Mouse (Mus musculus) adrenal gland, adult 8-10 months (tissue): ENCODE measurements around the gene Skor1. TPM values are rescaled to one million over a fixed set of nuclear protein-coding genes. Genes with fewer than 3 reads are reported as not detected.

Experiments
- DNase-seq: peaks from one replicate; pipeline ENCODE4 v3.0.0; 2022
- total RNA-seq, 4 experiments: library from RNA; stranded (reverse); gene quantifications; 2 replicates each; pipeline ENCODE4 v1.2.4; 2022

Skor1 gene
- total RNA-seq, 4 experiments from 2014 or later: 0.06 to 0.18 (median 0.12) TPM

DNA sequence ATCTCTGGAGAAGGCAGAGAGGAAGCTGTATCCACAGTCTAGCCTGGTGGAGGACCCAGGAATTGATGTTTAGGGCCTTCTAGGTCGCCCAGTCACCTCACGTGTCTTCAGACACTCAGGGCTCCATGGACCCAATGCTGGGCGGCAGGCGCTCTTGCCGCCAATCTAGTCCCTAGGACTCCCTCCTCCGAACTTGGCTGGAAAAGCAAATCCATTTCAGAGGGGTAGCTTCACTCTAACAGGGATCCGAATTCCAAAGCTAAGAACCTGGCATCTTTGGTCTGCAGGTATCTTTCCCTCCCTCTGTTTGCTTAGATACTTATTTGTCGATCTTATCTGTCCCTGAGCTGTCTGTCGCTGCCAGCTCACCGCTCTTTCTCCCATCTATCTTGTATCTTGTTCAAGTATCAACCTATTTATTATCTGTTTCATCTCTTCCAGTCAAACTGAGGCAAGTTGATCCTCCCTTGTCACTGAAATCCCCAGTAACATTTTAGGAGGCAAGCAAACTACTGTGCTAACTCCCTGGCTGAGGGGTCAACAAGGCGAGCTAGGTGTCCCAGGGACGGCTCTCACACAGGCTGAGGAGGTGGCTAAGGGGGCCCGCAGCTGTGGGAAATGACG is 863 bp downstream of the Skor1 start:
- no peak for DNase-seq

DNA sequence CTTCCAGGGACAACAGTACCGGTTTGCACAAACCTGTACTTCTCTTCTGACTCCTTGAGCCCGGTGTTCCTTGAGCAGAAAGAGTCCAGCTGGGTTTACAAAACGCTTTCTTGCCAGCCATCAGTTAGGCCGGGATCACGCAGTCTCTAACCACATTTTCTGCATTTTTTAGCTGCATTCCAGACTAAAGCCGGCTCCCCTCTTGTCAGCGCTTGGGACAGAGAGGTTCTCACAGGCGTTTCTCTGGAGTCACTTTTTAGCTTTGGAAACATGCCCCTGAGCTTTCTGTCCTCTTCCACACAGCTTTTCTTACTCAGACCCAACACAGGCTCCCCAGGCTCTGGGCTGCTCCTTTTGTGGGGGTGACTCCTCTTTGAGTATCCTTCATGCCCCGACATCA is 1.5 kb downstream of the Skor1 start:
- DNase-seq: no peak

DNA sequence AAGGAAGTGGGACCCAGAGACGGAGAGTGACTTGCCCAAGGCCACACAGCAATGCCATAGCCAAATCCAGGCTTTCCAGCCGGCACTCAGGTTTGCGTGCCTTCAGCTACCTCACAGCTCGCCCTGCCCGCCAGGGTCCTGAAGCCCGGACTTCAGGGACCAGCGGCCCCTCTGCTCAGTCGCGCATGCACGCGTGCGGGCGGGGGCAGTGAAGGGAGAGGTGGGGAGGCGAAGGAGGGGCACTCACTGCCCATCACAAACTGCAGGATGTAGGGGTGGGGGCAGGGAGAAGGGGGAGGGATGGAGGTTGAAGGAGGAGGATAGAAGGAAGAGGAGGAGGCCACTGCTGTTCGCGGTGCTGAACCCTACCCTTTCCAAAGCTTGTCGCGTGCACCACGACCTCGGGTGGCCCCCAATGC is 1.9 kb downstream of the Skor1 start:
- DNase-seq: no peak

DNA sequence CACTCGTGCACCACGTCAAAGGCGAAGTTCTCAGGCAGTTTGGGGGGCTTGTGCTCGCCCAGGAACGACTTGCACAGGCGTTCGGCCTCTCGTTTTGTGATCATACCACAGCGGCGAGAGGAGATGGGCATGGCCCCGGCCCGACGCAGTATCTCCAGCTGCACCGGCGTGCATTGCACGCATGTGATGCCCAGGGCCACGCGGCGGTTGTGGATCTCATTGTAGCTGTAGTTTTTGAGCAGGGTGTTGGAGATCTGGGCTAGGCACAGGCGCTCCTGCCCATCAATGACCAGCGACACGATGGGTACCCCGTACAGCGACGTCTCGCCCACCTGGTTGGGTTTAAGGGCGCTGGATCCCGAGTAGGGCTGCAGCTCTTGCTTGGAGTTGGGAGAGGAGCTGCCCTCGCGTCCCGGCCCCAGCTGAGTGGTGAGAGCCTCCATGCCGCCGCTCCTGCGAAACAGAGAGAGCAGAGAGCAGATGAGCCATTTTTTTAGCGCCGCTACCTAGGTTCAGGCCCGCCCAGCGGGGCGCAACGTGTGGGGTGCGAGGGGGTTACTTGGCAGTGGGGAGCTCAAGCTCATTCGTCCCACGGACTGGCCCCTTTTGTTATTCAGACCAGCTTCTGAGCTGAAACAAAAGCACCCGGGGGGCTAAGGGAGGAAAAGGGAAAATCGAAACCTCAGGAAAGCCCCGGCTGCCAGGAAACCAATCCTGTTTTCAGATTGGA is 2.5 kb downstream of the Skor1 start:
- no peak for DNase-seq

DNA sequence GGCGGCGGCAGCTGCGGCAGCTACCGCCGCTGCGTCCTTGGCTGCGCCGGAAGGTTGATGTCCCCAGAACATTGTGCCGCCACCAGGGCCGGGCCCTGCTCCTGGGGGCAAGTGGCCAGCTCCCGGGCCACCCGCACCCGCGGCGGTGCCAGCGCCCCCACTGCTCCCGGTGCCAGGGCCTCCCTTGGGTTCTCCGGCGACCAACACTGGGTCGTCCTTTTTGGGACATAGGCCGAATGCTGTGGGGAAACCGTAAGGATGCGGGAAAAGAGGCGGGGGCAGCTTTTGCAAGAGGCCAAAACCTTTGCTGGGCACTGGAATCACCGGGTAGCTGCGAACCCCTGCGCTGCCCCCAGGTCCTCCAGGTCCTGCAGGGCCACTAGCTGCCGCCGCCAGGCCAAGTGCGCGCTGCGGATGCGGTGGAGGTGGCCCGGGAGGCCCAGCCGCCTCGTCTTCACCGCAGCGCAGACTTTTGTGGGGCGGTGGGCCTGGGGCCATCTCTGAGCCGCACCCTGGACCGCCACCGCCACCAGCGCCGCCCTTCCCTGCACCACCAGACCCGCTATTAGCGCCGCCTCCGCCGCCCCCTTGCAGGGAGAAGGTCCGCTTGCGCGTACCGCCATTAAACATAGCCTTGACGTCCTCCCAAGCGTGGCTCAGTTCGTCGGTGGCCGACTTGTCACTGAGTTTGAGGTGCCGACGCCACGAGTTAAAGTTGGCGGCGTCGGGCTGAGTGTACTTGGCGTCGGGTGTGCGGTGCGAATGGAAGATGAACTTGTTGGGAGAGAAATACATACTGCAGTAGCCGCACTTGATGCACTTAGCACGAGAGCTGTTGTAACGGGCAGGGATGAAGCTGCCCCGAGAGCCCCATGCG is 3.3 kb downstream of the Skor1 start:
- no peak for DNase-seq

DNA sequence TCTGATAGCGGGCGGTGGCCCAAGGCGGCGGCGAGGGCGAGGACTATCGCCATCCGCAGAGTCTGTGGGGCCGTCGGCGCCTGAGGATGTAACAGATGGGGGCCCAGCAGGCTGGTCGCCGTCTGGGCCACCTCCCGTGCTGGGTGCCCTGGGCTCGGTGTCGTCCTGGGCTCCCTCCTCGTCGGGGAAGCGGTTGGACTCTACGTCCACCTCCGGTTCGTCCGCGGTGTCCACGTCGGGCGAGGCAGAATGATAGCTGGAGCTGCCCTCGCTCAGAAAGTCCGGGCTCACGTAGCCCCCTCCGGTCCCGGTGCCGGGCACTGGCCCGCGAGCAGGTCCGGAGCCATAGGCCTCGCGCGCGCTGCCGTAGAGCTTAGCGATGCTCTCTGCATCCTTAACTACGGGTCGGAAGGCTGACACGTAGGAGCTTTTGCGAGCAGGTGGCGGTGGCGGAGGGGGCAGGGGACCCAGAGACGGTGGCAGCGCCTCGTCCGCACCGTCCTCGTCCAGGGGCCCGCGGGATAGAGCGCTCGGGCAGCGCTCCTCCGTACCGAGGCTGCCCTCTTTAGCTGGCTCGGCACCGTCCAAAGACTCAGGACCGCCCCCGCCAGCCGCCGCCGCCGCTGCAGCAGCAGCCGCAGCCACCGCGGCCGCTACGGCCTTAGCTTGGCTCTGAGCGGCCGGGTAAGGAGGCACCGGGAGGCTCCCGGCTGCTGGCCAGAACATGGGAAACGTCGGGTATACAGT is 4.1 kb downstream of the Skor1 start:
- DNase-seq: no peak

DNA sequence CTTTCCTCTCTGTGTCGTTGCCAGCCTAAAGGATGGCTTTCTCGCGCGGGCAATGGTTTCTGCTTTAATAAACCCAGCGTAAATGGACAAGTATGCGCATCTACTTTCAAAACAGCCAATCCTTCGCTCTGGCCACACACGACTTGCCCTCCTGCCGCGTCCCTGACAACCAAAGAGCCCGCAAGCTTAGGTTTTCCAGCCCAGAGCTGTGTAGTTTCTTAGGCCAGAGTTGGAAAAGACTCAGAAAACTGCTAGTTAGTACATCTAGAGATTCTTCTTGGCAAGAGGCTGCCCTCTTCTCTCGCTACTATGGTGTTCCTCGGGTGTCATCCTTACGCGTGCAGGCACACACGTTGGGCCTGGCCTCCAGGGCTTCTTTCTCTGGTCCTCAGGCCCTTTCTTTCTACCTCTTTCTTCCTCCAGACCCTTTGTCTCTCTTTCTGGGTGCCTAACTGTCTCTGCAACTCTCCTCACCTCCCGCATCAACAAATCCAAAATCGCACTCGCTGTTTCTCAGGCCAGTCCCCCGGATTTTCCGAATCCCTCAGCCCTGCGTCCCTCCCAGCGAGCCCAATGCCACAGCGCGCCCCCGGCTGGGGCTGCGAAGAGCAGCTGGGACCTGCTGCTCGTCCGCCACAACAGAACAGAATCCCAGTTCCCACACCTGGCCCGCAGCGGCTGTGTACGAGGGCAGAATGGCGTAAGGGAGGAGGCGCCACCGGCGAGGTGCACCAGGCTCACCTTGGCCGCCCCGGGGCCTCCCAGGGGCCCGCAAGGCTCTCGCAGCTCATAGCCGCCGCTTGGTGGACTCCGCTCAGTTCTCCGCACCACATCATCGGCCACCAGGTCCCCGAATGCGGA is 4.9 kb downstream of the Skor1 start:
- DNase-seq: no peak

DNA sequence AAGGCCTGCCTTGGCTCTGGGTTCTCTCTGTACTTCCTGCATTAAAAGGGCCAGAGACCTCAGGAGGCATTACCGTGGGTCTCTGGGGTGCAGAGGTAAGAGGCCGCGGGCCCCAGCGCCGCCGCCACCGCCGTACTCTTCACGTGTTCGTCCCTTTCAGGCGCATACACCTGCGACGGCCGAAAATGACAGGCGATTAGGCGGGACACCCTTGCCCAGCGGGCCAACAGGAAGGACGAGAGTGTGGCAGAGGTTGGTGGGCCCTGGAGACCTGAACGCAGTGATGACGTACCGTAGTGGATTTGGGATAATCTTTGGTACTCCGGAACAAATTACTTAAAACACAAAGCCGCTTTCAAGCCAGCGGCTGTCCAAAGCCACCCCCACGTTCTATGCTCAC is 5.5 kb downstream of the Skor1 start:
- DNase-seq: no peak

DNA sequence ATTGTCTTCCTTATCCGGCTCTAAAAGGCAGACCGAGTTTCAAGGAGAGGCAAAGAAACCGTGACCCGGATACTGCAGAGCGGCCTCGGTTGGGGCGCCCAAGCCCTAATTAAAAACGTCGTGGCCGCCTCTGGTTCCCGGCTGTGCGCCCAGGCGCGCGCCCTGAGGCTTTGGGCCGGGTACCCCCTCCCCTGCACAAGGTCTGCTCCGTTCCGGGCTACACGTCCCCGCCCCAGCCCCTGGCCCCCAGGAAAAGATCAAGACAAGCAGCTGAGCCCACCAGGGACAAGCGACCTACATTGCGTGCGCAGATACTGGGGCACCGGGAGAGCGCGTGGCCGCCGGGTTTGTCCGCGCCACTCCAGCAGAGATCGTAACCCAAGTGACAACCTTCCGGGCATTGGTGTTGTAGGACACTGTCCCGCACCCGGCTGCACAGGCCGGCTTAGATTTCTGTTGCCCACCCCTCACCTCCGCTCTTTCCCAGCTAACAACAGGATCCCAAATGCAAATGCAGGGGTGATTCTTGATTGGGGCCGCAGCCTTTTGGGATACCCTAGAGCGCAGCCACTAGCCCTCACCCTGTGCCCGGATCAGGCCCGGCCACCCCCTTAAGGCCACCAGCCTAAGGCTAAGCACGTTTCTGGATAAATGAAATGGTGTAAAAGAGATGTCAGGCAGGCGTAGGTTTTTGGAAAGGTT is 6.3 kb downstream of the Skor1 start:
- no peak for DNase-seq

DNA sequence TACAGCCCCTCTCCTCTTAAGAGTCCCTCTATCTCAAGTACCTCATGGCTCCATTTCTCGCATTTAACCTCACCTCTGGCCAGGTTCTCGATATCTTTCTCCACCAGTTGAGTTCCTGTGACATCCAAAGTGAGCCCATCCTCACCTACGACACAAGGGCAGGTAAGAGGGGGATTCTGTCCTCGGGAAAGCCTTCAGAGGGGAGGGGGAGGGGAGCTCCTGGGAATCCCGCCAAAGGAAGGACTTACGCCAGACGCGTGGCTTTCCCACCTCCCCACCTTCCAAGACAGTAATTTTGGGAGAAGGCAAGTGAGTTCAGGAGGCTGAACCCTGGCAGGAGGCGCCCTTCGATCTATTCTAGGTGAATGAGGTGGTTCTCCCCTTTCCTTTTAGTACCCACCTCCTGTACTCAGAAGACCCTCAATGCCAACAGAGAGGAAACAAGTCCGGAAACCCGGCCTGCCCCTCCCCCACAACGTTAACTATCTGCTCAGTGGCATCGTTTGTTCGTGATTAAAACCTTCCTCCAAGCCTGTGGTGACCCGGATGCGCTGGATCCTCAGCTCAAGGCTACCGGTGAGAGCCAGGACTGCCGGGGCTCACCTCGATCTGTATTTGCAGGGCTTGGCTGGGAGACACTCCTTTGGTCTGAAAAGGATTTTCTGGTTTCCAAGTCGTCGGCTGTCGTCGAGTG is 7.0 kb downstream of the Skor1 start:
- DNase-seq: no peak

DNA sequence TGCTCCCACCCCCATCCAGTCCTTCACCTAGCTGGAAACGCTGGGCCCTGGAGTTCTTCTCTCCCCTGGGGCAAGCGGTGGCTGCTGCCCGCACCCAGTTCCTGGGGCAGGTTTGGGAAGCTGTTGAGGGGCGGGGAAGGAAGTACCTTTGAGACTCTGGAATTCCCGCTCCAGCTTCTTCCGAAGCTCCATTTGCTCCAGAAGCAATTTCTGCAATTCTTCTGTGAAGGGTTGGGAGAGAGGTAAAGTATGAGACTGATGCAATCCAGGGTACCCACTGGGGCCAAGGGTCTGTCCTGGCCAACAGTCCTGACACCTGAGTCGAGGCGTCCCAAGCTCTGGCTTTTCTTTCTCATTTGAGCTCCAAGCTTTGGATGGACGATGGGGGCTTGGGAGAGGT is 8.6 kb downstream of the Skor1 start:
- DNase-seq: no peak

DNA sequence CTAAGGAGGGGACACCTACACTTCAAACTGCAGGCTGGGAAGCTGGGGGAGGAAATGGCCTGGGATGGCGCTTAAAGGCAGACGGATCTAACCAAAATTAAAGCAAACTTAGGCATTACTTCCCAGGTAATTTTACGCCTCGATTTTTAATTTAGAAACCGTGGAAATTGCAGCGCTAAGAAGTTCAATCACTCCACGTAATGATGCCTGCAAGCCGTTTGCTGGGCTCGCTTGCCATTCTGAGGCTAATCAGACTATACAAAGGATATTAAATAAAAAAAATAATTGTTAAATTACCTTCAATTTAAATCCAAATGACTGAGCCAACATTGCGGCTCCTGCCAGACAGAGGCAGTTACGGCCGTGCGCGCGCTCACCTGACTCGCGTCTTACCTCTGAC is 9.1 kb downstream of the Skor1 start:
- DNase-seq: no peak

DNA sequence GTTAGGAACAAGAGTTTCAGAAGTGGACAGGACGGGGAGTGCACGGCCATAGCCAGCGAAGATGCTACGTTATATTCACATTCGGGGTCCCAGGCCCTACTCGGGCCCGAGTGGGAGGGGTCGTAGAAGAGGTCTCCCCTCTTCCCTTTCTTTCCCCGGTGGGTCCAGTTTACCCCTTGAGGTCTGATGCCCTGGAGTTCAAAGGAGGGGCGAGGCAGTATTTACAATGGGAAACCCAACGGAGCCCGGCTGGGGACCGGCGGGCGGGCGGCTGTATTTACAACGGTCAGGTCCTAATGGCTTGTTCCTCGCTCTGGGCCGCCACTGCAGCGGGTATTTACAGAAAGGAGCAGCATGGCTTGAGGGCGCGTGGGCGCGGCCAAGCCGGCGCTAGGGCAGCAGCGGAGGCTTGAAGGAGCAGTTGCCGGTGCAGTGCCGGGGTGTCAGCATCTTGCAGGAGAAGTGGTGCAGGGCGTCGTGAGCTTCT is 10.2 kb downstream of the Skor1 start:
- DNase-seq: no peak

DNA sequence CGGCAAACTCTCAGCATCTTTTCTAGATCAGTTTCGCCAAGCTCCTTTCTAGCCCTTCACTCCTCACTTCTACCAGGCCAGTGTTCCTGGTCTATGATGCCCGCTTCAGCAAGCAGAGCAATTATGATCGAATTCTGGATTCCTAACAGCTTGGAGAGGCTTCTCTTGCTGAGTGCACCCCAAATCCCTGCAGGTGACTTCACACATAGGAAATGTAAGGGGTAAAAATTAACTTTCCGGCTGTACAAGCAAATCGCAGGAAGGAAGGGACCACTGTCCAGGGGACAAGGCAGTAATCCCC is 11.2 kb downstream of the Skor1 start:
- no peak for DNase-seq

DNA sequence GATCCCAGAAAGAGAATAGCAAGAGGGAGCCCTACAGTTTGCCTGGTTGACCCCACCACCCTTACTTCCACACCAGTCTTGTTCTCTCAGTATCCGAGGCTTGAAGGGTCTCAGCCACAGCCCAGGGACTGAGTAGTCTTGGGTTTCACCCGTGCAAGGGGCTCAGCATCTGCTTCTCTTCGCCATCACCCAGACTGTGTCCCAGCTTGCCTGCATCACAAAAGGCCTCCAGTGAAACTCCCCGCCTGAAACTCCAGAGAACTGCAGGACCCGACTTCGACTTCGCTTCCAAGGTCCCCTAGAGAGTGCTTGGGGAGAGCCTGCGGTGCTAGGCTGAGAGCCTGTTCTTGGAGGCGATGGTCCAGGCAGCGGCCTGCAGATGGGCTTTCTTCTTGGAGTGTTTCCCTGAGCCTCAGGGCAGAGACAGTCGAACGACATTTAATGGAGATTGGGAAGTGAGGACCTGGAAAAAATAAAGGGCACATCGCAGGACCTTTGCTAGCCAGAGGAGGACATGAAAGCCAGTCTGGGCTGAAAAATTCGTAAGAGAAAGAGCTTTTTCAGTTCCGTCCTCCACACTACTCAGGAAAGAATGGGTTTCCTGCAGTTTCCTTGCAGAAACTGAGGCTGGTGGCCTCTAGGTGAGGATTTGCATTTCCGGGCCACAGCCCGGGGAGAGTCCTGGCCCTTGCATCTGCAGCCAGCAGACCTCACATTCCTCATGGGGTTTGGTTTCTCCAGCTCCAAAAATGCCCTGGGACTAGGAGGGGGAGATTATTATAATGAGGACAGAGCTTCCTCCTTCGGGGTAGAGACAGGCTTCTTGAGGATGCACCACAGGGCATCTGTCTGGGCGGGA is 11.8 kb downstream of the Skor1 start:
- DNase-seq: no peak

DNA sequence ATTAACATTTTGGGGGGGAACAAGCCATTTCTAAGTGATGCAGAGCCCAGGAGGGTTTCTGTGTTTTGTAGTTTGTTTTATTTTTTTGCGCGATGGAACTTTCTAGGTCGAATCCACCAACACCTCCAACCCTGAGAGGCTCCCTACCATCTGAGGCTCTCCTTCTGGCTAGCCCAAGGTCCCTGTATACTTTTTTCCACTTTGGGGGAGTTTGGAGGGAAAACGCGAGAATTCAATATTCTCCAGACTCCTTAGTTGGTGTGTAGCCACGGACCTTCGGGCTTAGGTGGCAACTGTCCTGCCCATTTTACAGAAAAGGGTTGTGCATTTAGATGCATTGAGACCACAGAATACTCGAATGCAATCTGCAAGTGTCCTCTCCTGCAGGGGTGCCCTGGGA is 12.5 kb downstream of the Skor1 start:
- DNase-seq: no peak

DNA sequence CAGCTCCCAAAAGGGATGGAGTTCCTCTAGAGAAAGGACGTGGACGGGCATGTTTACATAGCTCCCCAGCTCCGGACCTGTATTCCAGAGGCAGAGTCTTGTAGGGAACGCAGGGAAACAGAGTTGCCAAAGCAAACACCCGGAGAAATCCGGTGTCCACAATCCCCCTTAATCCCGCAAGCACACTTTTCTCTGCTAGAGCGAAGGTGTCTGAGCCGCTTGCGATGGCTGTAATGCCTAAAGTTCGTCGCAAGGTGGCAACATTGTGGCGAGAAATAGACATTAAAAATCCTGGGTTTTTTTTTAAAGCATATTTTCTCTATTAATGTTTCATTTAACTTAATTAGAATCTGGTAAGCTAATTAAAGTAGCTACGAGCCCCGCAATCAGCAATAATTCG is 13.0 kb downstream of the Skor1 start:
- DNase-seq: no peak

DNA sequence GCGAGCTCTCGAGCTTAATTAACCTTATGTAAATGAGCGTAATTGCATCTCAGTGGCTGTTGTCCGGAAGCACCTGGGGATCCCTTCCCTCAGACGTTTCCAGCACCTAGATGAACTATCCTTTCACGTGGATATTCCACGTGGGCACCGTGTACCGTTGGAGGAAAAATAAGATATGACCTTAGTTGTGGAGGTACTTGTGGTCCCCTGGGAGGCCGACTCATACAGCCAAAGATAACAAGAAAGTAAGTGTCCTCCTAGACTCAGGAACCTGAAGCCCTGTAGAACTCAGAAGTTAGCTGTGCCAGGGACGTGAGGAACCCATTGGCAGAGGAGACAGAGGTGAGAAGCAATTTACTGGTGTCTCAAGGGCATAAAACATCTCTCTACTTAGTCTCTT is 13.4 kb downstream of the Skor1 start:
- no peak for DNase-seq

DNA sequence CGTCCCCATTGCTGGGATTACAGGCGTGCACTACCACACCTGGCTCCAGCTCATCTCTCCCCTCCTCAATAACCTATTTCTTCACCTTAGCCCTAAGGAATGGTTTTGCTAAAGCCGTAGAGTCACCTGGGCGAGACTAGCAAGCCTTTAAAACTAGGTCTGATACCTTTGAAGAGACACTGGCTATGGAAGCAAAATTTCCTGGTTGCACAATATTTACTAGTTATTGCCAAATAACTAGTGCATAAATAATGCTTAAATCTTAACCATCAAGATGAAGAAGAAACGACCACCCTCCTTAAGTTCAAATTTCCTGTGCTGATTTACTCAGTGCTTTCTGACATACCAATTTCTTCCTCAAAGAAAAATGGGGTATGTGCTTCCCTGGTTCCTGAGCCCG is 15.1 kb downstream of the Skor1 start:
- no peak for DNase-seq
